Mouse (Mus musculus) right cerebral cortex, postnatal 36 days (tissue): ENCODE data around the gene Rhbdf2.
"Not testable (repeated sequence)": the region's sequence is repeated elsewhere in the genome, so short reads cannot be mapped to it uniquely, and the experiment has no call there.

Experiments
- DNase-seq, 2 experiments: peaks; one replicate each; pipeline ENCODE4 v3.0.0; 2022; ENCODE audit warnings: low spot score in 2 of 2, mixed read lengths in 1 of 2

The Rhbdf2 gene

DNA sequence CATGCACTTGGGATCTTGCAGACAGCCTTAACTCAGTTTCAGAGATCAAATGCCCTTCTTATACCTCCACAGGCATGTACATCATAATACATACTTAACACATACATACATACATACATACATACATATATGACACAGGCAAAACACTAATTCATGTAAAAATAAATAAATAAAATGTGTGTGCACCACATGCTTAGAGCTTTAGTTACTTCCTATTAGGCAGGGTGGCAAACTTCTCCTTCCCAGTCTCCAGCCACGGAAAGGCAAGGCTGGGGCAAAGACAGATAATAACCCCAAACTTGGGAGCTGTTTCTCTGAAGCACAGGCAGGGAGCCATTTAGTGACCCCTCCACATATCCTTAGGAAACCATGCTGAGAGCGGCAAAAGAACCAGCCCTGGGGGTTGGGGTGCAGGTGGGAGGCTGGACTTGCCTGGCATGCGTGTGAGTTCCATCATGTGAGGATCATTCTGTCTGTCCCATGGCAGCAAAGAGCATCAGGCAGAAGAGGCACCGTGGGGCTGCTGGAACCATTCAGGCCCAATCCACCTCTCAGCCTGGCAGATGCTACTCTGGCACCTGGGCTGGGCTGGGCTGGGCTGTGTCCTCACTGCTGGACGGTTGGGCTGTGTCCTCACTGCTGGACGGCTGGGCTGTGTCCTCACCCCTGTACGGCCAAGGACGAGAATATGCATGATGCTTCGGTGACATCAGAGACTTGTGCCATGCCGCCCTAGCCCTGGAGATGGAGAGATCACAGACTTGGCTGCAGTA lies at the start of gene Rhbdf2:
TSS of gene Rhbdf2 (minus strand) at position 721 of the 773 bp plus-strand sequence.
- no peak for DNase-seq

GRCm38 (mm10) chr11:116676175-116676976 lies 49.6 kb upstream of the Rhbdf2 start:
- DNase-seq, result no peak

DNA sequence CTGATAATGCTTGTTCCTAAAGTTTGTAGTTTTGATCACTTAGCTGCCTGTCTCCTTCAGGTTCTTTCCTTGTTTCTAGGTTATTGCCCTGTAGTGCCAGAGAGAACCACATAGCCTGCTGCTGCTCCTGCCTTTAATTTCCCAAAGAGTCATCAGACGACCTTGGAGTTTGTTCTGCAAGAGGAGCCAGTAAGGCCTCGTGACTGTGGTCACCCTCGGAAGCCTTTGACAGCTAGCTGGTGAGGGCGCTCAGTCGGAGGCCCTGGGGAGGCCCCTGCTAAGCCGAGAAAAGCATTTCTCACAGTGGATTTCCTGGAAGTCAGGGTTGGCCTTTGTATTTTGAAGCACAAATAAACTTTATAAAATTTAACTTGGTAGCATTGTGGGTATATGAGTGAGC lies 48.6 kb upstream of the Rhbdf2 start:
- not testable (repeated sequence) for DNase-seq

- no peak for DNase-seq
Measured at GRCm38 (mm10) chr11:116674616-116675379, 48.0 kb upstream of the Rhbdf2 start.

DNA sequence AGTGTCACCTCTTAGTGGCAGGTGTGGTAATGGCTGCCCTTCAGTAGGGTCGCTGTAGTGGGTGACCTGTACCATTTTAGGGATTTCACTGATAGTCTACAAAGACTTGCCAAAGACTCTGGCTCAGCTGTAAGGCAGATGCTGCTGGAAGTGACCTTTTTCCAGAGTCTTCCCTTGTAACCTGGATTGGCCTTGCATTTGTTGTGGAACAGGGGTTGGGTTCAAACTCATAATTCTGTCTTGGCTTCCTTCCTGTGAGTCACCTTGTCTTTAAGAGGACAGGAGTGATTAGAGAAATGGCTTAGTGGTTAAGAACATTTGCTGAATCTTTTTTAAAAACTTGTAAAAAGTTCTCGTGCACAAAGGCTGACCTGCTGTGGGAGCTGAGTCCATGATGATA lies 46.6 kb upstream of the Rhbdf2 start:
- no peak for DNase-seq

- no peak for DNase-seq
Measured at GRCm38 (mm10) chr11:116672595-116672994, 45.8 kb upstream of the Rhbdf2 start.

DNA sequence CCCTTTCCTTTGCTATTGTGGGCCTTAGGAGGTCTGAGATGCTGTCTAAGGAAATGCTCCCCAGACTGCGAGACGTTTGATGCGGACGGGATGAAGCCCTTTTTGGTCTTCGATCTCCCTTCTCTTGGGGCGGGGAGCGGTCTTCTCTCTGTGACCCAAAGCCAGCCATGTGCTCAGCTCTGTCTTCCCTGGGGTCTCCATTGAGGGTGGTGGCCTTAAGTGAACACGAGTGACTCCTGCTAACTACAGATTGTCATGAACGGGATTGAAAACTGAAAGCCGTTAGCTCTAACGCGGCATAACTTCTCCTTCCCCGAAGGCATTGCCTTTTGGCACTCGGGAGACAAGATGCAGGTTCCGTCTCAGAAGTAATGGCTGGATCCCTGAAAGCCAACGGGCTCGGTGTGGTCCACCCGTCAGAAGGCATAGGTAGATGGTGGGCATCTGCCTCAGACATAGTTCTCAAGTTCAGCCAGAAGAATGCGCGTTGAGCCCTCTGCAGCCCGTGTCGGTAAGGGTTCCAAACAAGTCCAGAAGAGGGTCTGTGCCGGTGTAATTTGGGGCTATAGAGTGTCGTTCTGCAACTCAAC lies 45.1 kb upstream of the Rhbdf2 start:
- DNase-seq, result no peak

DNA sequence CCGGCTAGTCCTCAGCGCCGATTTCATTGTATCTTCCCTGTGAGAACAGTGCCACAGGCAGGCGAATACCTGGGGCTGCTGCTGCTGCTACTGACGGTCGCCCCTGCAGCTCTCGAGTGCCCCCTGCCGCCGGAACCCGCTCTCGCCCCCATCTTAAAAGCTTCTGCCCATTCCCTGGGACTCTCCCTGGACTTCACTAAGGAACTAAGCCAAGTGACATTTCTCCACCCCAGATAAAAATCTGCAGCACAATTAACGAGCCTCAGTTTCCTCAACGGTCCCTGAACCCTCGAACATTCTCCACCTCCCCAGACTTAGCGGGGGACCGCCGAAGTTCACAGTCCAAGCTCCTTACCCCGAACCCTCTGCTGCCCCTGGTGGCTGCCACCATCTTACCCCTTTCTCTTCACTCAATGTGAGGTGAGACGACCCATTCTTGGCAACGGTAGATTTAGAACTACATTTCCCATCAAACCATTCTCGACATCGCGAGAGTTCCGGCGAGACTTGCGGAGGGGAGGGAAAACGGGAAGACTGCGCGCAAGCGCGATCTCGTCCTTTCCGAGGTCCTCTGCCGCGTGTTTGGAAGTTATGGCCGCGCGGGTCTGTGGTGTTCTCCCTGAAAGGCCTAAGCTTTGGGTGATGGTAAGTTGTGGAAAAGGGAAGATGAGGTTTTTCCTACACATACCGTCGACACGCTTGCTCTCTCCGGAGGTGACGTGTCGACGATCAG lies 44.5 kb upstream of the Rhbdf2 start:
- DNase-seq, result peak; percentile 94 to 95

- DNase-seq, result no peak
Measured at GRCm38 (mm10) chr11:116670386-116670785, 43.6 kb upstream of the Rhbdf2 start.

DNA sequence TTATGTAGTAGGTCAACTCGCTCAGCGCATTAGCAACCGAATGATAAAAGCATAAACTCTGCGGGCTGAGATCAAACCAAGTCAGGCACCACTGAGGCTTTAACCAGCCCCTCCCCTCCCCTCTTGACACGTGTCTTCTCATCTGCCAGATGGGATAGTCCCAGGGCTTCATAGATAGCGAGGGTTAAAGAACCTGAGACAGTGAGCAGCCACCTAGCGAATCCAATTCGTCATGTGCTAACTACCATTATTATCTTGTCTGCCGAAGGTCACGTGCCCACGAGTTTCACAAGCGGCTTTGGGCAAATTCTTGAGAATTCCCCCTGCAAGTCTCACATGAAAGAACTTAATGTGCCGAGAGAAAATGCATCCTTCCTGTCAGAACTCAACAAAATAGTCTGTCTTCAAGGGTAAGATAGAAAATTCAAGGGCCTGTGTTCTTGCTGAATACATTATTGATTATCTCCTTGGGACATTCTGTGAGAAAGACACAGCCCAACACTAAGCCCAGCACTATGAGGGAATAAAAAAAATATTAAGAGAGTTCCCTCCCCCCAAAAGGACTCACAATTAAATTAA lies 43.1 kb upstream of the Rhbdf2 start:
- no peak for DNase-seq

DNA sequence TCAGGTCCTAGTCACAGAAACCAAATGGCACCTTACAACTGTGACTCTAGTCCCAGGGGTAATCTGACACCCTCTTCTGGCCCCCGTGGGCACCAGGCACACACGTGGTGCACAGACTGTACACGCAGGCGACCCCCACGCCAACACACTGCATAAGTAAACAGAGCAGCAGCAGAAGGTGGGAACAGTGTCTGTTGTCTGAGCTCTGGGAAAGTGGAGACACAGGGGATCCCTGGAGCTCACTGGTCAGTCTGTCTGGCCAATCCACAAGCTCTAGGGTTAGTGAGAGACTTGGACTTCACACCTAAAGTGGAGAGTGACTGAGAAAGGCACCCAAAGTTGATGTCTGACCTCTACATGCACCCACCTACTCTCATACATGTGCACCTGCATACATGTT lies 42.5 kb upstream of the Rhbdf2 start:
- no peak for DNase-seq

- DNase-seq, result no peak
Measured at GRCm38 (mm10) chr11:116668839-116669238, 42.0 kb upstream of the Rhbdf2 start.

DNA sequence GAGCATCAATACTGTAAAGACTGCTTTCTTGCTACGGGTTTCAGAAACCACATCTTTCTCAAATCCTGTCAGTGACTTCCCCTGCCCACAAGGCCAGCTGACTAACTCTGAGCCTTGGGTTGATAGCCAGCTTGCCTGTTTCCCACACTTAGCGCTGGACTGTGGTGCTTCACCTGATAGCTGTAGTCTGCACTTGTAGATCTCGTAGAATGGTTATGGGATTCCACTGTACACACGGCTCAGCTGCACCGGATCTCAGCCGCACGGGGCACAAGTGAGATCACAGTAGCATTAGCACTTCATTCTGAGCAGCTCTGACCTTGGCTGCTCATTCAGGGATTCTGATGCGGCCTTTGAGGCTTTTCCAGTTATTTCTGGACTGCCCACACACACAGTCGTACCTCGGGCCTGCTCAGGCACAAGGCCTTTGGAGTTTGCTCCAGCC lies 41.6 kb upstream of the Rhbdf2 start:
- DNase-seq, result no peak

DNA sequence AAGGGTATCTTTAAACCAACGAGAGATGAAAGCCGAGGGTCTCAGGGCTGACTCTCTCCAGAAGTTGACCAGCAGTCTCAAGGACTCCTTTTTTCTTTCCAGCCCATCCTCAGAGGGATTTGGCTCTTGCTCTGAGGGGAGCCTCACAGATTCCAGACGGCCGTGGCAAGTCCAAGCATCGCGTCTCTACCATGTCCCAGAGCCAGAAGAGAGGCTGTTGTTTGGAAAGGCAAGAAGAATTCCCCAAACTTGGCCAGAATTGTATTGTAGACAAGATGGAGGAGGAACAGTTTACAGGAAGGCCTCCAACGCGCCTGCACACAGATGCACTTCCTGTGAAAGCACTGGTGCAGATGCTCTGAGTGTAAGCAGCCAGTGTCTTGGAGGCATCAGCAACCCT lies 41.1 kb upstream of the Rhbdf2 start:
- DNase-seq, result no peak

GRCm38 (mm10) chr11:116667012-116667411 lies 40.2 kb upstream of the Rhbdf2 start:
- DNase-seq, result not testable (repeated sequence)

- no peak for DNase-seq
Measured at GRCm38 (mm10) chr11:116666566-116666965, 39.7 kb upstream of the Rhbdf2 start.

DNA sequence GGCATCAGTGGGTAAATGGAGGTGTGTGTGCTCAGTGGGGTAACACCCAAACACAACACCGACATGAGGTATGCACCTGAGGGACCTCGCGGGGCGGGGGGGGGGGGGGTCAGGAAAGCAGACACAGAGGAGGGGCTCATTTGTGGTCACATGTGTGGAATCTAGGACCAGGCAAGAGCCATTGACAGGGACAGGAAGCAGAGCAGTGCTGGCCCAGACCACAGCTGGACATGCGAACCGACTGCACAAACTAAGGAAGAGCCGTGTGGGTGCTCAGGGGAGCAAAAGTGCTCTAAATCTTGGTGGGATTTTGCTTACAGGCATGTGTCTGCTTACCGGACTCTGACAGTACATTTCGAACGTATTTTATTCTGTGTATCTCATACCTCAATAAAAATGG lies 38.5 kb upstream of the Rhbdf2 start:
- DNase-seq, result no peak

- no peak for DNase-seq
Measured at GRCm38 (mm10) chr11:116661948-116662377, 35.1 kb upstream of the Rhbdf2 start.

- DNase-seq, result no peak
Measured at GRCm38 (mm10) chr11:116661291-116661947, 34.6 kb upstream of the Rhbdf2 start.

GRCm38 (mm10) chr11:116660181-116660580 lies 33.4 kb upstream of the Rhbdf2 start:
- DNase-seq, result no peak
